Mouse (Mus musculus): Measurements from ENCODE around the gene Akr1a1. TPM values are rescaled to one million over a fixed set of nuclear protein-coding genes. Genes with fewer than 3 reads are reported as not detected.
"Not testable (repeated sequence)": the region's sequence is repeated elsewhere in the genome, so short reads cannot be mapped to it uniquely, and the experiment has no call there.

Akr1a1 gene
- total RNA-seq, 2 experiments from 2014 or later, result 376 to 408 TPM

GRCm38 (mm10) chr4:116679141-116679540, 27.7 kb upstream of the Akr1a1 start:
- intact Hi-C loops (cut with DNase I), result no loop called here

GRCm38 (mm10) chr4:116677808-116678207, 26.3 kb upstream of the Akr1a1 start:
- no peak for DNase-seq (ENCODE audit: extremely low spot score in 1 of 2, low spot score in 2 of 2)
- Histone ChIP-seq H3K4me3 (no peak overlapping the region), H3K27ac (no peak overlapping the region)
- no peak for TF ChIP-seq CTCF (IDR thresholded peaks at IDR 0.05)
- intact Hi-C loops (cut with DNase I), result no loop called here

More at GRCm38 (mm10) chr4:116679141-116679540, 27.7 kb upstream of the Akr1a1 start:
- H3K27ac ChIP-seq, result no peak overlapping the region
- TF ChIP-seq CTCF (IDR thresholded peaks at IDR 0.05), result no peak
- H3K4me3 ChIP-seq, result no peak overlapping the region
- DNase-seq (ENCODE audit: extremely low spot score in 1 of 2, low spot score in 2 of 2), result no peak

GRCm38 (mm10) chr4:116676027-116676426, 24.5 kb upstream of the Akr1a1 start:
- no peak for DNase-seq (ENCODE audit: extremely low spot score in 1 of 2, low spot score in 2 of 2)
- Histone ChIP-seq H3K27ac (no peak overlapping the region), H3K4me3 (no peak overlapping the region)
- intact Hi-C loops (cut with DNase I), result no loop called here
- TF ChIP-seq CTCF (IDR thresholded peaks at IDR 0.05), result no peak

- H3K4me3 ChIP-seq; H3K27ac ChIP-seq; DNase-seq (ENCODE audit: extremely low spot score in 1 of 2, low spot score in 2 of 2); intact Hi-C loops (cut with DNase I): not testable (repeated sequence)
These were observed 23.3 kb upstream of the Akr1a1 start for GRCm38 (mm10) chr4:116674761-116675160.

- DNase-seq (ENCODE audit: extremely low spot score in 1 of 2, low spot score in 2 of 2), result no peak
- no peak for TF ChIP-seq CTCF (IDR thresholded peaks at IDR 0.05)
- intact Hi-C loops (cut with DNase I), result no loop called here
- Histone ChIP-seq H3K4me3 (no peak overlapping the region), H3K27ac (no peak overlapping the region)
These were observed 21.3 kb upstream of the Akr1a1 start for GRCm38 (mm10) chr4:116672785-116673184.

GRCm38 (mm10) chr4:116669291-116669690, 17.8 kb upstream of the Akr1a1 start:
- H3K27ac ChIP-seq, result no peak overlapping the region
- peak; percentile 44 for TF ChIP-seq CTCF (IDR thresholded peaks at IDR 0.05)
- intact Hi-C loops (cut with DNase I), result no loop called here
- H3K4me3 ChIP-seq, result no peak overlapping the region
- no peak for DNase-seq (ENCODE audit: extremely low spot score in 1 of 2, low spot score in 2 of 2)

- no peak for DNase-seq (ENCODE audit: extremely low spot score in 1 of 2, low spot score in 2 of 2)
- no peak for TF ChIP-seq CTCF (IDR thresholded peaks at IDR 0.05)
- no peak overlapping the region for H3K4me3 ChIP-seq
- intact Hi-C loops (cut with DNase I), result no loop called here
- H3K27ac ChIP-seq, result no peak overlapping the region
These were observed 16.7 kb upstream of the Akr1a1 start for GRCm38 (mm10) chr4:116668145-116668544.

- no peak overlapping the region for H3K27ac ChIP-seq
- DNase-seq (ENCODE audit: extremely low spot score in 1 of 2, low spot score in 2 of 2), result no peak
- H3K4me3 ChIP-seq, result no peak overlapping the region
- intact Hi-C loops (cut with DNase I), result no loop called here
- TF ChIP-seq CTCF (IDR thresholded peaks at IDR 0.05), result no peak
These were observed 15.1 kb upstream of the Akr1a1 start for GRCm38 (mm10) chr4:116666625-116667024.

GRCm38 (mm10) chr4:116661998-116662397, 10.5 kb upstream of the Akr1a1 start:
- no peak for TF ChIP-seq CTCF (IDR thresholded peaks at IDR 0.05)
- DNase-seq (ENCODE audit: extremely low spot score in 1 of 2, low spot score in 2 of 2), result no peak
- intact Hi-C loops (cut with DNase I), result no loop called here
- H3K4me3 ChIP-seq, result no peak overlapping the region
- no peak overlapping the region for H3K27ac ChIP-seq

- DNase-seq (ENCODE audit: extremely low spot score in 1 of 2, low spot score in 2 of 2), result no peak
- intact Hi-C loops (cut with DNase I), result no loop called here
- TF ChIP-seq CTCF (IDR thresholded peaks at IDR 0.05), result no peak
- Histone ChIP-seq H3K4me3 (no peak overlapping the region), H3K27ac (no peak overlapping the region)
These were observed 9.3 kb upstream of the Akr1a1 start for GRCm38 (mm10) chr4:116660829-116661228.

GRCm38 (mm10) chr4:116659916-116660315, 8.4 kb upstream of the Akr1a1 start:
- H3K4me3 ChIP-seq; intact Hi-C loops (cut with DNase I); DNase-seq (ENCODE audit: extremely low spot score in 1 of 2, low spot score in 2 of 2); H3K27ac ChIP-seq: not testable (repeated sequence)

- Histone ChIP-seq H3K4me3 (no peak overlapping the region), H3K27ac (no peak overlapping the region)
- intact Hi-C loops (cut with DNase I), result no loop called here
- TF ChIP-seq CTCF (IDR thresholded peaks at IDR 0.05), result no peak
- no peak for DNase-seq (ENCODE audit: extremely low spot score in 1 of 2, low spot score in 2 of 2)
These were observed 8.0 kb upstream of the Akr1a1 start for GRCm38 (mm10) chr4:116659474-116659873.

- DNase-seq (ENCODE audit: extremely low spot score in 1 of 2, low spot score in 2 of 2), result no peak
- Histone ChIP-seq H3K27ac (no peak overlapping the region), H3K4me3 (no peak overlapping the region)
- TF ChIP-seq CTCF (IDR thresholded peaks at IDR 0.05), result no peak
- intact Hi-C loops (cut with DNase I), result no loop called here
These were observed 6.5 kb upstream of the Akr1a1 start for GRCm38 (mm10) chr4:116657971-116658370.

GRCm38 (mm10) chr4:116655658-116656057, 4.2 kb upstream of the Akr1a1 start:
- intact Hi-C loops (cut with DNase I), result no loop called here
- no peak for DNase-seq (ENCODE audit: extremely low spot score in 1 of 2, low spot score in 2 of 2)
- H3K27ac ChIP-seq, result no peak overlapping the region
- no peak for TF ChIP-seq CTCF (IDR thresholded peaks at IDR 0.05)
- no peak overlapping the region for H3K4me3 ChIP-seq

Data from left cerebral cortex, adult 2 months (tissue).